Mouse (Mus musculus) gastrocnemius, postnatal 4 days (tissue): ENCODE measurements around the gene Espl1. TPM values are rescaled to one million over a fixed set of nuclear protein-coding genes. Genes with fewer than 3 reads are reported as not detected.

Source experiments
- DNase-seq, 2 experiments: peaks; one replicate each; pipeline ENCODE4 v3.0.0; 2021 to 2022; ENCODE audit warnings: low spot score in 2 of 2, mixed read lengths in 2 of 2
- total RNA-seq, 2 experiments: library from RNA; stranded (reverse); gene quantifications; 2 replicates each; pipeline ENCODE4 v1.2.3; 2021

Gene Espl1
- total RNA-seq, 2 experiments from 2014 or later: 13.0 to 20.5 TPM

- DNase-seq: no peak
Observed at GRCm38 (mm10) chr15:102271441-102271840, 24.6 kb upstream of the Espl1 start.

GRCm38 (mm10) chr15:102273982-102274716 is 21.9 kb upstream of the Espl1 start:
- DNase-seq: no peak

- no peak for DNase-seq
Observed at GRCm38 (mm10) chr15:102278726-102279091, 17.4 kb upstream of the Espl1 start.

- DNase-seq: peak; percentile 86 to 92
Observed at GRCm38 (mm10) chr15:102279092-102279782, 16.8 kb upstream of the Espl1 start, which contains the start of gene Mfsd5. Gene Mfsd5, plus strand, starts transcription at chr15:102279454.

- no peak for DNase-seq
Observed at GRCm38 (mm10) chr15:102279783-102280520, 16.1 kb upstream of the Espl1 start.

- DNase-seq: no peak
Observed at GRCm38 (mm10) chr15:102280623-102281022, 15.4 kb upstream of the Espl1 start.

GRCm38 (mm10) chr15:102282463-102283292 is 13.4 kb upstream of the Espl1 start:
- no peak for DNase-seq

GRCm38 (mm10) chr15:102283648-102284047 is 12.4 kb upstream of the Espl1 start:
- DNase-seq: no peak

- DNase-seq: no peak
Observed at GRCm38 (mm10) chr15:102287395-102287794, 8.7 kb upstream of the Espl1 start.

- no peak for DNase-seq
Observed at GRCm38 (mm10) chr15:102296368-102297006, 421 bp downstream of the Espl1 start.

GRCm38 (mm10) chr15:102302542-102302941 is 6.5 kb downstream of the Espl1 start:
- no peak for DNase-seq

GRCm38 (mm10) chr15:102308717-102309116 is 12.7 kb downstream of the Espl1 start:
- no peak for DNase-seq

GRCm38 (mm10) chr15:102310074-102310845 is 14.2 kb downstream of the Espl1 start:
- no peak for DNase-seq

GRCm38 (mm10) chr15:102311489-102311888 is 15.4 kb downstream of the Espl1 start:
- no peak for DNase-seq

- DNase-seq: no peak
Observed at GRCm38 (mm10) chr15:102315292-102315691, 19.2 kb downstream of the Espl1 start.

GRCm38 (mm10) chr15:102316263-102316662 is 20.2 kb downstream of the Espl1 start:
- DNase-seq: peak in 1 of 2 experiments; percentile 49

- no peak for DNase-seq
Observed at GRCm38 (mm10) chr15:102324654-102325473, 28.8 kb downstream of the Espl1 start.

GRCm38 (mm10) chr15:102326022-102326576 is 30.0 kb downstream of the Espl1 start, which contains the start of gene Pfdn5:
Gene Pfdn5, plus strand, starts transcription at chr15:102326116.
- peak; percentile 65 to 88 for DNase-seq
